Mouse (Mus musculus): Measurements from ENCODE around the gene Abi2.
A peak's percentile ranks its signal among the peaks of the same experiment; 100 is the strongest.
"Not testable (repeated sequence)": the region's sequence is repeated elsewhere in the genome, so short reads cannot be mapped to it uniquely, and the experiment has no call there.

Abi2 gene

GRCm38 (mm10) chr1:60409168-60409828 lies at the start of gene Abi2:
TSS of gene Abi2 (plus strand) at chr1:60409619.
- DNase-seq, result peak; percentile 88 to 94

GRCm38 (mm10) chr1:60361626-60362025 lies 47.8 kb upstream of the Abi2 start:
- DNase-seq, result no peak

GRCm38 (mm10) chr1:60376556-60376955 lies 32.9 kb upstream of the Abi2 start:
- DNase-seq, result no peak

GRCm38 (mm10) chr1:60381910-60382309 lies 27.5 kb upstream of the Abi2 start:
- DNase-seq, result no peak

GRCm38 (mm10) chr1:60404848-60405247 lies 4.6 kb upstream of the Abi2 start:
- DNase-seq, result no peak

- no peak for DNase-seq
These were observed 785 bp upstream of the Abi2 start for GRCm38 (mm10) chr1:60408501-60409167.

GRCm38 (mm10) chr1:60409928-60410817 lies 754 bp downstream of the Abi2 start:
- peak; percentile 55 to 65 for DNase-seq

GRCm38 (mm10) chr1:60416724-60417123 lies 7.3 kb downstream of the Abi2 start:
- no peak for DNase-seq

- no peak for DNase-seq
These were observed 14.5 kb downstream of the Abi2 start for GRCm38 (mm10) chr1:60423882-60424281.

GRCm38 (mm10) chr1:60428341-60428740 lies 18.9 kb downstream of the Abi2 start:
- no peak for DNase-seq

- DNase-seq, result peak; percentile 44 to 48
These were observed 19.5 kb downstream of the Abi2 start for GRCm38 (mm10) chr1:60428932-60429331.

GRCm38 (mm10) chr1:60431531-60431930 lies 22.1 kb downstream of the Abi2 start:
- DNase-seq, result no peak

GRCm38 (mm10) chr1:60432497-60432896 lies 23.1 kb downstream of the Abi2 start:
- peak in 1 of 2 experiments; percentile 17 for DNase-seq

GRCm38 (mm10) chr1:60441438-60441837 lies 32.0 kb downstream of the Abi2 start:
- not testable (repeated sequence) for DNase-seq

GRCm38 (mm10) chr1:60447067-60447466 lies 37.6 kb downstream of the Abi2 start:
- no peak for DNase-seq

GRCm38 (mm10) chr1:60449896-60450295 lies 40.5 kb downstream of the Abi2 start:
- DNase-seq, result peak in 1 of 2 experiments; percentile 22

GRCm38 (mm10) chr1:60460623-60461022 lies 51.2 kb downstream of the Abi2 start:
- no peak for DNase-seq

GRCm38 (mm10) chr1:60469491-60469890 lies 60.1 kb downstream of the Abi2 start:
- DNase-seq, result no peak

GRCm38 (mm10) chr1:60470541-60470940 lies 61.1 kb downstream of the Abi2 start:
- no peak for DNase-seq

GRCm38 (mm10) chr1:60481561-60481960 lies 72.1 kb downstream of the Abi2 start:
- DNase-seq, result peak; percentile 10 to 37

- DNase-seq, result no peak
These were observed 73.5 kb downstream of the Abi2 start for GRCm38 (mm10) chr1:60482881-60483280.

GRCm38 (mm10) chr1:60485649-60486048 lies 76.2 kb downstream of the Abi2 start:
- no peak for DNase-seq

- DNase-seq, result no peak
These were observed 79.2 kb downstream of the Abi2 start for GRCm38 (mm10) chr1:60488635-60489034.

All from cerebellum, postnatal 36 days (tissue).